Mouse (Mus musculus) neutrophil, adult 5-6 weeks (primary cell): ENCODE measurements around the gene Dnah10. TPM values are rescaled to one million over a fixed set of nuclear protein-coding genes. Genes with fewer than 3 reads are reported as not detected.

Source experiments
- ATAC-seq: fragments of 151-379, 151-347 bp; 2 replicates; pipeline ENCODE4 v1.8.0; 2017; ENCODE audit warnings: mild to moderate bottlenecking, moderate TSS enrichment; ENCODE audit not compliant: insufficient number of reproducible peaks, poor library complexity, low FRiP score, severe bottlenecking; ENCODE audit errors: extremely low read depth
- total RNA-seq: library from RNA; stranded (forward); fragments of 200-1000 nt; gene quantifications from 2 replicates; pipeline ENCODE4 v1.2.3, GENCODE M21; 2017

The Dnah10 gene
- total RNA-seq, 1 experiment from 2014 or later, result not detected

- ATAC-seq, result no peak
These were observed 60.8 kb downstream of the Dnah10 start for GRCm38 (mm10) chr5:124785650-124786049.

- ATAC-seq, result no peak
These were observed 67.2 kb downstream of the Dnah10 start for GRCm38 (mm10) chr5:124792112-124792511.

GRCm38 (mm10) chr5:124809708-124810366 lies 85.0 kb downstream of the Dnah10 start:
- no peak for ATAC-seq

- ATAC-seq, result no peak
These were observed 87.6 kb downstream of the Dnah10 start for GRCm38 (mm10) chr5:124812466-124812865.

GRCm38 (mm10) chr5:124814797-124815196 lies 89.9 kb downstream of the Dnah10 start:
- no peak for ATAC-seq

- no peak for ATAC-seq
These were observed 92.2 kb downstream of the Dnah10 start for GRCm38 (mm10) chr5:124817050-124817449.

GRCm38 (mm10) chr5:124822128-124822894 lies 97.4 kb downstream of the Dnah10 start:
- ATAC-seq, result no peak

- no peak for ATAC-seq
These were observed 105.4 kb downstream of the Dnah10 start for GRCm38 (mm10) chr5:124830331-124830730.

GRCm38 (mm10) chr5:124835218-124835617 lies 110.3 kb downstream of the Dnah10 start:
- ATAC-seq, result no peak

- ATAC-seq, result no peak
These were observed 111.2 kb downstream of the Dnah10 start for GRCm38 (mm10) chr5:124836075-124836474.

- no peak for ATAC-seq
These were observed 111.7 kb downstream of the Dnah10 start for GRCm38 (mm10) chr5:124836621-124837020.

GRCm38 (mm10) chr5:124840202-124840601 lies 115.3 kb downstream of the Dnah10 start:
- no peak for ATAC-seq

GRCm38 (mm10) chr5:124840669-124841068 lies 115.8 kb downstream of the Dnah10 start:
- no peak for ATAC-seq

- ATAC-seq, result no peak
These were observed 118.5 kb downstream of the Dnah10 start for GRCm38 (mm10) chr5:124843386-124843785.

- no peak for ATAC-seq
These were observed 120.0 kb downstream of the Dnah10 start for GRCm38 (mm10) chr5:124844929-124845328.

GRCm38 (mm10) chr5:124847014-124847413 lies 122.1 kb downstream of the Dnah10 start:
- ATAC-seq, result no peak

GRCm38 (mm10) chr5:124848994-124849393 lies 124.1 kb downstream of the Dnah10 start:
- no peak for ATAC-seq

- ATAC-seq, result no peak
These were observed 126.7 kb downstream of the Dnah10 start for GRCm38 (mm10) chr5:124851572-124851971.

- ATAC-seq, result no peak
These were observed 127.4 kb downstream of the Dnah10 start for GRCm38 (mm10) chr5:124852294-124852693.

- ATAC-seq, result no peak
These were observed 128.2 kb downstream of the Dnah10 start for GRCm38 (mm10) chr5:124853079-124853478.
